23 mouse cellular contexts compared by ENCODE assay signal in the genomic region with DNA sequence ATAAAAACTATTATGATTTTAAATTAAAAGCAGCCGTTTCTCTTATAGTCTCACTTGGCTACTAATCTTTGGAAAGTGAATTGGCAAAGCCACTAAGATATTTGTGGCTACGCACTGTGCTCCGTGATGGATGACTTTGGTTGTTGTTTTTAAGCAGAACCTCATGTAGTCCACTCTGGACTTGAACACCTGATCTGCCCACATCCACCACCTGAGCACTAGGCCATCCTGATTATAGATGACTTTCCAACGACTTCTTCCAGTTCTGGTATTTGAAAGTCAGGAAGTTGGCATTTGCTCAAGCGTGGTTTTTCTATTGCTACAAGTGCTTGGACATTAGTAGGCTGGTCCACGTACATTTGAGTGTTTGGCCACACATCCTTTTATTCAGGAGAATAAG.
DNase-seq lines count a peak whose midpoint lies in the region; ATAC-seq and TF ChIP-seq lines count a peak whose summit lies in the region.
"Had no signal": no experiment of that assay in that cellular context is flagged by ENCODE, and none has a peak within 500 bp of the region (broad histone marks: within the 10 kb centered on the region; RNA-seq: fewer than 3 reads in every experiment).

No protein-coding gene starts in this region.

- intact Hi-C loops in left cerebral cortex, postnatal 36 days (cut with DNase I) = no loop called here

- 0 out of 2 replicates have a peak, but pooled peaks cover 4% of the 10 kb centered on the region for H3K4me1 ChIP-seq in embryonic facial prominence, embryonic 14.5 days (ENCODE audit: control insufficient read depth, insufficient read depth, low read length)
- H3K4me1 ChIP-seq in embryonic facial prominence, embryonic 10.5 days = no peaks in the 10 kb centered on the region
- H3K4me1 ChIP-seq in limb, embryonic 12.5 days (replicated peaks) = no peaks in the 10 kb centered on the region
- no peaks in the 10 kb centered on the region for H3K4me1 ChIP-seq in limb, embryonic 10.5 days
- H3K4me1 ChIP-seq in limb, embryonic 14.5 days (ENCODE audit: control insufficient read depth, insufficient read depth, low read length) = 0 out of 2 replicates have a peak, but pooled peaks cover 2% of the 10 kb centered on the region

- H3K9me3 ChIP-seq in embryonic facial prominence, embryonic 14.5 days (ENCODE audit: control insufficient read depth, low read length) = no peaks in the 10 kb centered on the region
- no peaks in the 10 kb centered on the region for H3K9me3 ChIP-seq in embryonic facial prominence, embryonic 10.5 days
- H3K9me3 ChIP-seq in limb, embryonic 12.5 days = no peaks in the 10 kb centered on the region
- no peaks in the 10 kb centered on the region for H3K9me3 ChIP-seq in limb, embryonic 10.5 days (replicated peaks)
- H3K9me3 ChIP-seq in limb, embryonic 14.5 days (ENCODE audit: control insufficient read depth, low read length) = no peaks in the 10 kb centered on the region
- H3K9me3 ChIP-seq: G1E had no signal

- H3K27me3 ChIP-seq in embryonic facial prominence, embryonic 14.5 days (replicated peaks; ENCODE audit: control insufficient read depth, insufficient read depth, low read length) = no peaks in the 10 kb centered on the region
- H3K27me3 ChIP-seq in embryonic facial prominence, embryonic 10.5 days (replicated peaks; ENCODE audit: low read depth, poor library complexity, severe bottlenecking) = no peaks in the 10 kb centered on the region
- no peaks in the 10 kb centered on the region for H3K27me3 ChIP-seq in limb, embryonic 12.5 days
- H3K27me3 ChIP-seq in limb, embryonic 10.5 days (ENCODE audit: low read depth, poor library complexity, severe bottlenecking) = no peaks in the 10 kb centered on the region
- H3K27me3 ChIP-seq in limb, embryonic 14.5 days (ENCODE audit: control insufficient read depth, insufficient read depth, low read length) = no peaks in the 10 kb centered on the region
- H3K27me3 ChIP-seq: CH12.LX, Patski had no signal

- H3K27ac ChIP-seq in embryonic facial prominence, embryonic 14.5 days (replicated peaks; ENCODE audit: low read depth, low read length) = no peak overlapping the region
- no peak overlapping the region for H3K27ac ChIP-seq in embryonic facial prominence, embryonic 10.5 days (replicated peaks)
- H3K27ac ChIP-seq in limb, embryonic 12.5 days = no peak overlapping the region
- H3K27ac ChIP-seq in limb, embryonic 10.5 days = no peak overlapping the region
- no peak overlapping the region for H3K27ac ChIP-seq in limb, embryonic 14.5 days (replicated peaks; ENCODE audit: low read depth, low read length)

- no peak overlapping the region for H3K4me2 ChIP-seq in embryonic facial prominence, embryonic 14.5 days (ENCODE audit: low read depth, low read length)
- no peak overlapping the region for H3K4me2 ChIP-seq in limb, embryonic 12.5 days
- no peak overlapping the region for H3K4me2 ChIP-seq in limb, embryonic 14.5 days (replicated peaks; ENCODE audit: low read depth, low read length, severe bottlenecking)

- H3K9ac ChIP-seq in embryonic facial prominence, embryonic 14.5 days (ENCODE audit: low read depth, low read length) = no peak overlapping the region
- no peak overlapping the region for H3K9ac ChIP-seq in limb, embryonic 12.5 days (replicated peaks)
- H3K9ac ChIP-seq in limb, embryonic 14.5 days (ENCODE audit: low read depth, low read length, severe bottlenecking) = no peak overlapping the region

- no peaks in the 10 kb centered on the region for H3K36me3 ChIP-seq in embryonic facial prominence, embryonic 14.5 days (ENCODE audit: control insufficient read depth, insufficient read depth, low read length)
- no peaks in the 10 kb centered on the region for H3K36me3 ChIP-seq in embryonic facial prominence, embryonic 10.5 days (replicated peaks)
- no peaks in the 10 kb centered on the region for H3K36me3 ChIP-seq in limb, embryonic 12.5 days
- no peaks in the 10 kb centered on the region for H3K36me3 ChIP-seq in limb, embryonic 10.5 days
- no peaks in the 10 kb centered on the region for H3K36me3 ChIP-seq in limb, embryonic 14.5 days (ENCODE audit: control insufficient read depth, insufficient read depth, low read length)
- H3K36me3 ChIP-seq: G1E had no signal

- WGBS in embryonic facial prominence, embryonic 14.5 days = 53% methylated on average over 6 of the region's 6 CpGs
- 86% methylated on average over 6 of the region's 6 CpGs for WGBS in embryonic facial prominence, embryonic 10.5 days
- 69% methylated on average over 6 of the region's 6 CpGs for WGBS in limb, embryonic 12.5 days
- WGBS in limb, embryonic 10.5 days = 86% methylated on average over 6 of the region's 6 CpGs
- 45% methylated on average over 6 of the region's 6 CpGs for WGBS in limb, embryonic 14.5 days

- peak; percentile 41 for DNase-seq in embryonic facial prominence, embryonic 14.5 days (ENCODE audit: low spot score)
- DNase-seq in embryonic facial prominence, embryonic 10.5 days (ENCODE audit: low spot score) = no peak
- DNase-seq in limb, embryonic 10.5 days (ENCODE audit: low spot score) = no peak
- peak; percentile 92 for DNase-seq in fibroblast of lung, adult 2 months (ENCODE audit: low read depth)
- peak; percentile 38 for DNase-seq in limb, embryonic 14.5 days (ENCODE audit: low spot score)
- DNase-seq in left cerebral cortex, postnatal 36 days (ENCODE audit: low spot score in 2 of 2) = no peak
- DNase-seq in adrenal gland, adult 18-20 months (ENCODE audit: low spot score in 2 of 2) = no peak
- DNase-seq: adrenal gland, adult 2 months; adrenal gland, adult 8-10 months; adrenal gland, postnatal 10 days; adrenal gland, postnatal 14 days; adrenal gland, postnatal 25 days; adrenal gland, postnatal 36 days; B cell, adult 2 months; cerebellum, adult 11 months; cerebellum, adult 11-12 months; cerebellum, adult 18-20 months had no signal

- H3K4me3 ChIP-seq in embryonic facial prominence, embryonic 14.5 days (ENCODE audit: low read depth, low read length) = no peak overlapping the region
- no peak overlapping the region for H3K4me3 ChIP-seq in embryonic facial prominence, embryonic 10.5 days
- H3K4me3 ChIP-seq in limb, embryonic 12.5 days (replicated peaks) = no peak overlapping the region
- no peak overlapping the region for H3K4me3 ChIP-seq in limb, embryonic 10.5 days
- no peak overlapping the region for H3K4me3 ChIP-seq in limb, embryonic 14.5 days (replicated peaks; ENCODE audit: low read length)

- no peak for TF ChIP-seq POLR2A in limb, embryonic 14.5 days (IDR thresholded peaks at IDR 0.05; ENCODE audit: borderline replicate concordance, extremely low read depth, insufficient read depth, insufficient read length)

- no peak for ATAC-seq in embryonic facial prominence, embryonic 14.5 days (ENCODE audit: low read depth)
- ATAC-seq in limb, embryonic 12.5 days (ENCODE audit: insufficient number of reproducible peaks, insufficient read depth, low FRiP score, low TSS enrichment, low read depth) = 0 out of 2 replicates have a peak, but pooled peaks have one; percentile 20
- ATAC-seq in limb, embryonic 14.5 days (ENCODE audit: low FRiP score, low read depth) = no peak
- ATAC-seq: activated CD4-positive, CD25-positive, alpha-beta regulatory T cell, adult 4 months; CD4-positive, CD25-positive, alpha-beta regulatory T cell, adult 4 months; Patski had no signal

Comparison
In these comparisons a context has a peak if more than half of its experiments do, and no peak if none do; other contexts are left out.
1. DNase-seq: peak in embryonic facial prominence, embryonic 14.5 days (single experiment), fibroblast of lung, adult 2 months (single experiment) and limb, embryonic 14.5 days (single experiment); none in embryonic facial prominence, embryonic 10.5 days (single experiment), limb, embryonic 10.5 days (single experiment), left cerebral cortex, postnatal 36 days (0 of 2) and adrenal gland, adult 18-20 months (0 of 2).